Mouse (Mus musculus) small intestine, adult 2 months (tissue): ENCODE measurements around the gene Cblb. TPM values are rescaled to one million over a fixed set of nuclear protein-coding genes. Genes with fewer than 3 reads are reported as not detected.

Experiments
- H3K27ac ChIP-seq: fragments of 200-500 bp; 2 replicates; pipeline ENCODE4 v1.5.1; 2012; ENCODE audit warnings: low read depth, low read length, control low read depth, inconsistent platforms; ENCODE audit not compliant: insufficient read depth
- H3K27me3 ChIP-seq: fragments of 200-500 bp; 2 replicates; pipeline ENCODE4 v1.6.1; 2012; ENCODE audit warnings: mild to moderate bottlenecking, moderate library complexity, low read length, inconsistent platforms; ENCODE audit not compliant: control insufficient read depth, insufficient read depth
- H3K36me3 ChIP-seq: fragments of 200-500 bp; 2 replicates; pipeline ENCODE4 v1.6.1; 2012; ENCODE audit warnings: mild to moderate bottlenecking, low read length, control low read depth, inconsistent platforms; ENCODE audit not compliant: control insufficient read depth, insufficient read depth
- H3K4me1 ChIP-seq: fragments of 200-500 bp; 2 replicates; pipeline ENCODE4 v1.6.1; 2012; ENCODE audit warnings: low read length, inconsistent platforms, mixed read lengths; ENCODE audit not compliant: control insufficient read depth, insufficient read depth, insufficient read length
- H3K4me3 ChIP-seq: fragments of 200-500 bp; 2 replicates; pipeline ENCODE4 v1.5.1; 2012; ENCODE audit warnings: low read depth, mild to moderate bottlenecking, control low read depth, inconsistent platforms, low read length, moderate library complexity
- CTCF ChIP-seq: fragments of 200-500 bp; IDR thresholded peaks from 2 replicates; pipeline ENCODE4 v1.5.1; 2012; ENCODE audit warnings: low read depth, mild to moderate bottlenecking, control low read depth, inconsistent platforms, low read length, moderate library complexity, mixed read lengths; ENCODE audit not compliant: insufficient replicate concordance, insufficient read length; ENCODE audit errors: extremely low read depth
- POLR2A ChIP-seq: fragments of 200-500 bp; IDR thresholded peaks from 2 replicates; pipeline ENCODE4 v1.6.1; 2012; ENCODE audit warnings: low read depth, mild to moderate bottlenecking, control low read depth, inconsistent platforms, low read length, moderate library complexity
- WGBS: fragments of 180-500 bp; shearing (Covaris S2); methylation state at CpG from one replicate; pipeline ENCODE4 v1.1.7; 2018; 5-methylcytosine and 5-hydroxymethylcytosine counted together
- polyA plus RNA-seq: library from polyadenylated mRNA; depleted of rRNA; stranded (reverse); fragments of >200 nt; gene quantifications from 2 replicates; pipeline ENCODE4 v1.2.3, GENCODE M21; 2012

The Cblb gene
- polyA plus RNA-seq, 1 experiment: 4.7 TPM

DNA sequence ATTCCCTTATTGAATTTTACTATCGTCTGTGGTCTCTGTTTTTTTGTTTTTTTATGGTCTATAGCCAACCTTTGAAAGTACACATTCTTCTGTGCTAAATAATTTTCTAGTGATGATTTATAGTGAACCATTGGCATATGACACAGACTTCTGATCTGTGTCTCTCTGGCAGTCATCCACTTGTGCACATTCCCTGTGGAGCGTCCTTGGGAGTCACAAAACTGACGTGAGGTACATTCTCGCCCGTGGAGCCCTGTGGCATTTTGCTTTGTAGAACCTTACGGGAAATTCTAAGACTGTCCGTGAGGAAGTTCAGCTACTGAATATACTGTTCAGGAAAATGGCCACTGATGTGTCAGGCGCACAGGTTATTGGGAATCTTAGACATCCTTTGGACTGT is 20.1 kb downstream of the Cblb start:
- Histone ChIP-seq H3K27me3 (no peaks in the 10 kb centered on the region), H3K36me3 (peaks cover 18% of the 10 kb centered on the region), H3K27ac (no peak overlapping the region), H3K4me1 (peaks cover 5% of the 10 kb centered on the region; the same call in 1 of the 2 replicates), H3K4me3 (no peak overlapping the region)
- TF ChIP-seq CTCF: no peak
- no peak for TF ChIP-seq POLR2A
- WGBS: 95% methylated on average over 8 of the region's 8 CpGs

DNA sequence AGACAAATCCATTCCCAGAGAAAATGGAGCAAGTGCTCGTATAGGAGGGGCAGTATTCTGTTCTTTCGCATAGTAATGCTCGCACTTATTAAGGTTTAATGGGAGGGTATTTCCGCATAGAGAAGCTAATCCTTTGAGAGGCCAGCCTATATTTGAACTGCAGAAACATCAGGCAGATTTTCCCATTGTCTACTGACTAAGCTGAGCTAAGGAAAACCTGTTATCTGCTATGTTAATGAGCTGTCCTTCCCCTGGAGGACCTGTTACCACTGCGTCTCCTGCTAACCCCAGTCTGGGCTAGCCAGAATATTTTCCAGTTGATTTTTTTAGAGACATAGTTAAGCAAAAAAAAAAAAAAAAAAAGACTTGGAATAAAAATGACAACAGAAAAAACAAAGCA is 21.7 kb downstream of the Cblb start:
- H3K27me3 ChIP-seq: no peaks in the 10 kb centered on the region
- peaks cover 14% of the 10 kb centered on the region for H3K36me3 ChIP-seq
- H3K4me1 ChIP-seq: peaks cover 15% of the 10 kb centered on the region; the same call in 1 of the 2 replicates
- WGBS: 94% methylated on average over 5 of the region's 5 CpGs
- H3K27ac ChIP-seq: no peak overlapping the region
- TF ChIP-seq POLR2A: no peak
- TF ChIP-seq CTCF: no peak
- no peak overlapping the region for H3K4me3 ChIP-seq

DNA sequence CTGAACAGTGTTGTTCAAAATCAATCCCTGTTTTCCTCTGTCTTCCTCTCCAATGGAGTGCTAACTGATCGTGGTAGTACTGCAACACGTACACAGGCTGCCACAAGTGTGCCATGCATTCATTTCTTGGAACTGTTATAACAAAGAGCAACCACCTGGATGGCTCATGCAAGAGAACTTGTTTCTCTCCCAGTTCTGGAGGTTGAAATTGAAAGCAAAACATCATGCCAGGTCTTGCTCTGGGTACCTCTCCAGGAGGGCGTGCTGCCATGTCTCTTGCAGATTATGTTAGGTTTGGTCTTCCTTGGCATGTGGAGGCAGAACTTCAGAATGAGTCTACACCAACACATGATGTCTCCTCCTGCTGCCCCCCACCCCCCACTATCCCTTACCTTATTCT is 24.2 kb downstream of the Cblb start:
- H3K36me3 ChIP-seq: no peaks in the 10 kb centered on the region; the same call in 1 of the 2 replicates
- H3K27me3 ChIP-seq: no peaks in the 10 kb centered on the region
- WGBS: 89% methylated on average over 3 of the region's 3 CpGs
- peaks cover 15% of the 10 kb centered on the region for H3K4me1 ChIP-seq
- no peak overlapping the region for H3K27ac ChIP-seq
- TF ChIP-seq CTCF: no peak
- TF ChIP-seq POLR2A: no peak
- H3K4me3 ChIP-seq: no peak overlapping the region

DNA sequence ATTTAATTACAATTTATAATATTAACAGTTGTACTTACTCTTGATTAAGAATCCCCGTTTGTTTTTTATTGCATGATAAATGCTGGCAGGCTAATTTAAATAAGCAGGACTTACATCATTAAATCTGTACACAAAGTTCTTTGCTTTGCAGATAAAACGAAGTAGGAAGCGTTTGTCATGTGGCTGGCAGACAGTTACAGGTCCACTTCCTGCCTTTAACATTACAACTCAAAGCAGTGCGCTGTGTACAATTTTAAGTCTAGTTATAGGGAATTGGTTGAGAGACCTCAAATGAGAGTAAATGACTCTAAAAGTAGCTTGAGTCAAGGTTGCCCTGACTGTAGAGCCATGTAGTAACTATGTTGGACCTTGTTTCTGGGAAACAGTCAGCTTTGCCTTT is 25.1 kb downstream of the Cblb start:
- Histone ChIP-seq H3K4me1 (peaks cover 15% of the 10 kb centered on the region), H3K4me3 (no peak overlapping the region), H3K27me3 (no peaks in the 10 kb centered on the region), H3K27ac (peak overlapping the region; percentile 52), H3K36me3 (no peaks in the 10 kb centered on the region; the same call in 1 of the 2 replicates)
- TF ChIP-seq CTCF: no peak
- no peak for TF ChIP-seq POLR2A
- WGBS: 37% methylated on average over 4 of the region's 4 CpGs

DNA sequence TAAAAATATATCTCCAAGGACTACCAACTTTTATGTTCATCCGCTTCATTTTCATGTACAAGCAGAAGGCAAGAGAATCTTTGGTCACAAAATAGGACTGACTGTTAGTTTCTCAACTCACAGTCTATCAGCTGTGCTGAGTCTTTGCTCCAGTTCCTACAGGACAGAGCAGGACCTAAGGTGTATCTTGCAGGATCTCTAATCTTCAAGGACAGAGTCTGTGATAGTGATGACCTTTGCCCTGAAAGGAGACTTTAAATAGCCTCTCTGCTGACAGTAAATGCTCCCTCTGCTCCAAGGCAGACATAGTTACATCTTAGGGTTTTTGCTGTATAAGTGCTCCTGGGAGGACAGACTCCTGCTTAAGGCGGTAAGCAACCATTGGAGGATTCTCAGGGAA is 26.3 kb downstream of the Cblb start:
- no peak for TF ChIP-seq POLR2A
- WGBS: 87% methylated on average over 2 of the region's 2 CpGs
- no peak overlapping the region for H3K4me3 ChIP-seq
- no peaks in the 10 kb centered on the region for H3K27me3 ChIP-seq
- no peaks in the 10 kb centered on the region; the same call in 1 of the 2 replicates for H3K36me3 ChIP-seq
- peaks cover 15% of the 10 kb centered on the region for H3K4me1 ChIP-seq
- H3K27ac ChIP-seq: no peak overlapping the region

DNA sequence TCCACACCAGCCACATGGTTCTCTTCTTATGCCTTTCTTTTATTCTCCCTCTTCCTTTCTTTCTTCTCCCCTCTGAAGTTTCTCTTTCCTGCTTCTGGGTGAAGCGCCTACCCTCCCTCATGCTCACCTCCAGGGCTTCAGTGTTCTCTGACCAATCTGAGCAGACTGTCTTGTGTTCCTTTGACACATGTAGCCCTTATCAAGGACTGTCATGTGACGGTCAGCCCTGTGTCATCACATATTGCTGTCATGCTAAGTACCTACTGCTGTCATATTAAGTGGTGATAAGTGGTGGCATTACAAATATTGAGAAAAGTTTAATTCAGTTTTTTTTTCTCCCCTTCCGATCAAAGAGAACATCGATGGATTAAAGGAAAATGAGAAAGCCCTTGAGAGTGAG is 28.5 kb downstream of the Cblb start:
- Histone ChIP-seq H3K27me3 (no peaks in the 10 kb centered on the region), H3K27ac (no peak overlapping the region), H3K4me3 (no peak overlapping the region), H3K36me3 (no peaks in the 10 kb centered on the region), H3K4me1 (peaks cover 15% of the 10 kb centered on the region)
- no peak for TF ChIP-seq POLR2A
- no peak for TF ChIP-seq CTCF
- 79% methylated on average over 4 of the region's 4 CpGs for WGBS

DNA sequence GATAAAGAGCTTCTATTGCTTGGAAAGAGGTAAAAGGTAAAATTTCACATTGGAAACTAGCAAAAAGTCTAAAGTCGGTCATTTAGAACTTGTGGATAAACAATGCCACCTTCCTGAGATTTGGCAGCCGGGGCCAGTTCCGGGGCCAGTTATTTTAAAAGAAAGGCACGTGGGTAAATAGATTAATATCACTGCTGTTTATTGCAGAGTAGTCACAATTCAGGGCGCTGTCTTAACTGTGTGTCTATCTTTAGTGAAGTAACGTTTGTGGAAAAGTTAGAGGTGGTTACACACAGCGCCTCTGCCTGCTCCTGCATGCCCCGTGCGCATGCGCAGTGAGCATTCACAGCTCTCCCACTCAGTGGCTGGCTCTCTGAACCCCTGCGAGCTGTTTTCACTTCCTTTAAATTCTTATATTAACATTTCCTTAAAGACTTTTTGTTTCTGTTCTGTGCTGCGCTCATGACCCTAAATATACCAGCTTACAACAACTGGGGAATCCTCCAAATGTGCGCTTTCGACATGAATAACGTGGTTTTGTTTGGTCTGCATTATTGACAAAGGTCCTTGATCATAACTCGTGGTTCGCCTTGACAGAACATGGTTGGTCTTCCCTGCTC is 29.2 kb downstream of the Cblb start:
- WGBS: 61% methylated on average over 17 of the region's 17 CpGs
- H3K4me1 ChIP-seq: peaks cover 13% of the 10 kb centered on the region
- no peaks in the 10 kb centered on the region for H3K27me3 ChIP-seq
- no peak overlapping the region for H3K4me3 ChIP-seq
- H3K27ac ChIP-seq: peak overlapping the region; percentile 78
- no peak for TF ChIP-seq POLR2A
- no peak for TF ChIP-seq CTCF
- no peaks in the 10 kb centered on the region for H3K36me3 ChIP-seq

DNA sequence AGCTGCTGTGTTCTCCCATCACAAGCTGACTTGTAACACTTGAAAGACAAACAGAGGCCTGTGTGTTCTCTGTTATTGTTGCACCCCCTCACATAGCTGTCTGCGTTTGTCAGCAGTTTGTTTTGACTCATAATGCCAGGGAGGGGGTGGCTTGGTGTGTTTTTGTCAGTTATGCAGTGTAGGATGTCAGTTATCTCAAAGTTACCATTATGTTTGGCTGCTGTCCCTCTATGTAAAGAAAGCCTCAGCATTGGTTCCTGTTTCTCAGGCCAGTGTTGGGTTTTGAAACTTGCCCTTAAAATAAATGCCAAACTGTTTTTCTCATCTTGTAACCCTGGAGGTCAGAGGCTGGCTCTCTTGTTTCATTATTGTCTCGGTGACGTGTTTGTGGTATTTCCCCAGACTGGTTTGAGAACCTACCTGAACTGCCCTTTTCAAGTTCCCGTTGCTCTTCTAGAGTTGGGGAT is 30.0 kb downstream of the Cblb start:
- WGBS: 74% methylated on average over 4 of the region's 4 CpGs
- Histone ChIP-seq H3K4me3 (no peak overlapping the region), H3K36me3 (no peaks in the 10 kb centered on the region), H3K27me3 (no peaks in the 10 kb centered on the region), H3K27ac (peak overlapping the region; percentile 78), H3K4me1 (peaks cover 10% of the 10 kb centered on the region)
- no peak for TF ChIP-seq CTCF
- TF ChIP-seq POLR2A: no peak
